20 mouse cellular contexts compared by ENCODE assay signal in genomic region chr14:72885824-72886223, GRCm38 (mm10).
"Had no signal": no experiment of that assay in that cellular context is flagged by ENCODE, and none has a peak within 500 bp of the region (broad histone marks: within the 10 kb centered on the region; RNA-seq: fewer than 3 reads in every experiment).

No protein-coding gene starts in this region.

- H3K36me3 ChIP-seq: liver, embryonic 15.5 days; midbrain, embryonic 13.5 days; midbrain, embryonic 15.5 days; neural tube, embryonic 13.5 days; neural tube, embryonic 15.5 days; stomach, embryonic 15.5 days had no signal

- H3K4me3 ChIP-seq: liver, embryonic 15.5 days; midbrain, embryonic 13.5 days; midbrain, embryonic 15.5 days; neural tube, embryonic 13.5 days; neural tube, embryonic 15.5 days; stomach, embryonic 15.5 days had no signal

- ATAC-seq: liver, postnatal 0 days; midbrain, embryonic 13.5 days; midbrain, embryonic 15.5 days had no signal

- H3K27ac ChIP-seq: liver, embryonic 15.5 days; macrophage; midbrain, embryonic 13.5 days; midbrain, embryonic 15.5 days; neural tube, embryonic 13.5 days; neural tube, embryonic 15.5 days; stomach, embryonic 15.5 days; stomach, postnatal 0 days had no signal

- DNase-seq: liver, postnatal 0 days; lung, embryonic 14.5 days; lung, postnatal 14 days; lung, postnatal 36 days; retina, postnatal 1 day; right cerebral cortex, adult 18-20 months; right cerebral cortex, postnatal 14 days; thymus, adult 2 months; thymus, postnatal 25 days; thymus, postnatal 4 days had no signal

- H3K27me3 ChIP-seq: liver, embryonic 15.5 days; megakaryocyte, embryonic 14.5 days; midbrain, embryonic 13.5 days; midbrain, embryonic 15.5 days; neural tube, embryonic 13.5 days; neural tube, embryonic 15.5 days; stomach, embryonic 15.5 days had no signal

- H3K9me3 ChIP-seq: liver, embryonic 15.5 days; megakaryocyte, embryonic 14.5 days; midbrain, embryonic 13.5 days; midbrain, embryonic 15.5 days; neural tube, embryonic 13.5 days; neural tube, embryonic 15.5 days; stomach, embryonic 15.5 days had no signal

- H3K4me2 ChIP-seq: liver, embryonic 15.5 days; lung, embryonic 14.5 days; midbrain, embryonic 11.5 days; midbrain, embryonic 13.5 days; midbrain, embryonic 15.5 days; neural tube, embryonic 13.5 days; neural tube, embryonic 15.5 days; stomach, embryonic 15.5 days had no signal

- H3K4me1 ChIP-seq: liver, embryonic 15.5 days; midbrain, embryonic 13.5 days; midbrain, embryonic 15.5 days; neural tube, embryonic 13.5 days; neural tube, embryonic 15.5 days had no signal

- H3K9ac ChIP-seq: liver, embryonic 15.5 days; liver, postnatal 0 days; lung, embryonic 14.5 days; midbrain, embryonic 13.5 days; midbrain, embryonic 15.5 days; neural tube, embryonic 13.5 days; neural tube, embryonic 15.5 days; stomach, embryonic 15.5 days had no signal
